Mouse (Mus musculus) hindbrain, embryonic 10.5 days (tissue): ENCODE measurements around the gene Nop53. TPM values are rescaled to one million over a fixed set of nuclear protein-coding genes. Genes with fewer than 3 reads are reported as not detected.
A peak's percentile ranks its signal among the peaks of the same experiment; 100 is the strongest.

Experiments
- DNase-seq: peaks from one replicate; pipeline ENCODE4 v3.0.0-alpha.2; 2017; ENCODE audit warnings: low spot score
- H3K27ac ChIP-seq: fragments of 300-500 bp; sonication (generic); 2 replicates; pipeline ENCODE4 v1.5.1; 2016; ENCODE audit warnings: mild to moderate bottlenecking, moderate library complexity
- H3K27me3 ChIP-seq: fragments of 300-500 bp; sonication (generic); 2 replicates; pipeline ENCODE4 v1.6.1; 2016; ENCODE audit warnings: mild to moderate bottlenecking; ENCODE audit not compliant: poor library complexity, insufficient read depth, severe bottlenecking
- H3K36me3 ChIP-seq: fragments of 300-500 bp; sonication (generic); 2 replicates; pipeline ENCODE4 v1.6.1; 2016; ENCODE audit warnings: mild to moderate bottlenecking, moderate library complexity
- H3K4me1 ChIP-seq: fragments of 300-500 bp; sonication (generic); replicated peaks from 2 replicates; pipeline ENCODE4 v1.6.1; 2016; ENCODE audit warnings: mild to moderate bottlenecking
- H3K4me3 ChIP-seq: fragments of 300-500 bp; sonication (generic); 2 replicates; pipeline ENCODE4 v1.5.1; 2016; ENCODE audit warnings: mild to moderate bottlenecking, moderate library complexity
- H3K9me3 ChIP-seq: fragments of 300-500 bp; sonication (generic); 2 replicates; pipeline ENCODE4 v1.6.1; 2016; ENCODE audit warnings: mild to moderate bottlenecking, moderate library complexity
- WGBS: fragments of 180-500 bp; shearing (Covaris S2); methylation state at CpG from one replicate; pipeline ENCODE4 v1.1.7; 2016; 5-methylcytosine and 5-hydroxymethylcytosine counted together
- polyA plus RNA-seq: library from polyadenylated mRNA; unstranded; fragments of >200 nt; fragmentation: Nextera tagmentation; extraction: Ambion mirVana; gene quantifications from 2 replicates; pipeline ENCODE4 v1.2.1, GENCODE M21; 2016

The Nop53 gene
- polyA plus RNA-seq = 170 and 182 TPM in 2 replicates

DNA sequence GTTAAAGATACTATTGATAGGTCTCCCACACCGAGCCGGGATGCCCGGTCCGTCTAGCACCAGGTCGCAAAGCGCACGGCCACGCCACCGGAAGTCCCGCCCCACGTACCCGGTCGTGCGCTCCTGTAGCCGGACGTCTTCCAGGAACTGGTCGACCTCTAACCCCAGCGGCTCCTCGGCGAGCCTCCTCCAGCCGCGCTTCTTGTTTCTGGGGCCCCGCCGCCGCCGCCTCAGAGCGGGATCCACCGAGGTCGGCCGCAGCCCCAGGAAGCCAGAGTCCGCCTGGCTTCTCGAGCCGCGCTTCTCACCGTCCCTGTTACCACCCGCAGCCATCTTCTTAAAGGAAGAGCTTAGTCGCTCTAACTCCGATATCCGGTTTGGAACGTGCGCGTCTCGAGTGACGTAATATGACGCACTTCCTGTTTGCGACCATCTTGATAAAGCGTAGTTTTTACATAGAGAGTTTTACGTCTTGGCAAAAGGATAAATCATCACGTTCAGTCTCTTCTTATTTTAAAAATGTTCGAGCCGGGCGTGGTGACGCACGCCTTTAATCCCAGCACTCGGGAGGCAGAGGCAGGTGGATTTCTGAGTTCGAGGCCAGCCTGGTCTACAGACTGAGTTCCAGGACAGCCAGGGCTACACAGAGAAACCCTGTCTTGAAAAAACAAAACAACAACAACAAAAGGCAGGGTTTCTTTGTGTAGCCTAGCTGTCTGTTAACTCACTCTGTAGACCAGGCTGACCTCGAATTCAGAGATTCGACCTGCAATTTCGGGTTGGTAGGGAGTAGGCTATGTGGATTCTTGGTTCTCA, at the start of gene Nop53:
Nop53 (minus strand) TSS at position 354 of the 816 bp plus-strand sequence.
- Histone ChIP-seq H3K4me3 (peak within 1 kb of the TSS; percentile 78), H3K27me3 (peaks cover 10% of the 10 kb centered on the region; the same call in 1 of the 2 replicates), H3K4me1 (peaks cover 30% of the 10 kb centered on the region), H3K27ac (peak within 1 kb of the TSS; percentile 99), H3K36me3 (peaks cover 44% of the 10 kb centered on the region), H3K9me3 (no peaks in the 10 kb centered on the region)
- peak; percentile 95 for DNase-seq
- 2% methylated on average over 59 of the region's 59 CpGs for WGBS

DNA sequence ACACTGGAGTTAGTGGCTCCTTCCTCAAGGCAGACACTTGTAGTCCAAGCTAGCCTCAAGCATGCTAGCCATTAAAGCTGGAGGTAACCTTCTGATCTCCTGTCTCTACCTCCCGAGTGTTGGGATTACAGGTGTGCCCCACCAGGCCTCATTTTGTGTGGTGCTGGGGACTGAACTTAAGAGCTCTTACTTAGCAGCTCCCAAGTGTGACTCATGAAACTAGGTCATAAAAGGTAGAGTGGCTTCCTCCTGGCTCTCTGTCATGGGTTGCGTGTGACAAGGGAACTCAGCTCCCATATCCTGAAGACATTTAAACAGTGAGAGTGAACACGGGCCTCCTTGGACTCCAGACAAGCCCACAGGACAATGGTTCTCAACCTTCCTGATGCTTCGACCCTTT, 47.9 kb upstream of the Nop53 start:
- no peak for DNase-seq
- Histone ChIP-seq H3K9me3 (no peaks in the 10 kb centered on the region), H3K4me3 (no peak overlapping the region), H3K27me3 (no peaks in the 10 kb centered on the region), H3K36me3 (peaks cover 96% of the 10 kb centered on the region), H3K27ac (no peak overlapping the region), H3K4me1 (no peaks in the 10 kb centered on the region)
- WGBS = 95% methylated on average over 4 of the region's 4 CpGs

DNA sequence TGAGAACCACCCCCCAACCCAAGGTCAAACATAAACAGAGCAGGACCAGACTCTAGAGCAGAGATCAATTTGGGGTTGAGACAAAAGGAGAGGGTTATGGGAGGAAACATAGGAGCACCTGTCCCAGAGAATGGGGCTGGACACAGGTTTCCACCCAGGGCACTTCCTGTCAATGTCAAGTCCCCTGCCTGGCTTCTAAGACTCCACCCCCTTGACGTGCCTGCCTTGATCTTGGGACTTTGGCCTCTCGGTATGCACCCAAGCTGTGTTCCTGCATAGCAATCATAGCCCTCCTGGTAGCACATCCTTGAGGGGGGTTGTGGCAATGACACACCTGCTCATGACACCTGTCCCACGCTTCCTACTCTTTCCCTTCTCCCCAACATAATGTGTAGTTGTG, 47.3 kb upstream of the Nop53 start:
- H3K36me3 ChIP-seq = peaks cover 100% of the 10 kb centered on the region
- 88% methylated on average over 3 of the region's 3 CpGs for WGBS
- H3K27ac ChIP-seq = no peak overlapping the region
- H3K4me1 ChIP-seq = no peaks in the 10 kb centered on the region
- DNase-seq = no peak
- no peaks in the 10 kb centered on the region for H3K27me3 ChIP-seq
- no peaks in the 10 kb centered on the region for H3K9me3 ChIP-seq
- H3K4me3 ChIP-seq = no peak overlapping the region

DNA sequence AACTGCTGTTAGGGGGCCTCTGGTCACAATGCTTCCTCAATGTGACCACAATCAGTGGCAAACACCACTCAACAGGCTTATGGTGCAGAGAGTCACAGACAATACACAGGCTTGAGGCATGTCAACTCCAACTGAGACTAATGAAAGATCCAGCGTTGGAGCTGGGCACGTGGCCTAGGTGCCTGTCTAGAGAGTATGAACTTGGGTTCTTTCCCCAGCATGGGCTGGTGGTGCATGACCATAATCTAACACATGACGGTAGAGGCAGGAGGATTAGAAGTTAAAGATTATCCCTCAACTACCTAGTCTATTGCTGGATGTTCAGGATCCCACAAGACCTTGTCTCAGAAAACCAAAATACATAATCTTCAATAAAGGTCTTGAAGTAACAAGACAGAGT, 45.9 kb upstream of the Nop53 start:
- no peak for DNase-seq
- H3K4me3 ChIP-seq = no peak overlapping the region
- H3K36me3 ChIP-seq = peaks cover 100% of the 10 kb centered on the region
- no peaks in the 10 kb centered on the region for H3K4me1 ChIP-seq
- no peaks in the 10 kb centered on the region; the same call in 1 of the 2 replicates for H3K9me3 ChIP-seq
- no peak overlapping the region for H3K27ac ChIP-seq
- H3K27me3 ChIP-seq = no peaks in the 10 kb centered on the region
- WGBS = 92% methylated on average over 3 of the region's 3 CpGs

DNA sequence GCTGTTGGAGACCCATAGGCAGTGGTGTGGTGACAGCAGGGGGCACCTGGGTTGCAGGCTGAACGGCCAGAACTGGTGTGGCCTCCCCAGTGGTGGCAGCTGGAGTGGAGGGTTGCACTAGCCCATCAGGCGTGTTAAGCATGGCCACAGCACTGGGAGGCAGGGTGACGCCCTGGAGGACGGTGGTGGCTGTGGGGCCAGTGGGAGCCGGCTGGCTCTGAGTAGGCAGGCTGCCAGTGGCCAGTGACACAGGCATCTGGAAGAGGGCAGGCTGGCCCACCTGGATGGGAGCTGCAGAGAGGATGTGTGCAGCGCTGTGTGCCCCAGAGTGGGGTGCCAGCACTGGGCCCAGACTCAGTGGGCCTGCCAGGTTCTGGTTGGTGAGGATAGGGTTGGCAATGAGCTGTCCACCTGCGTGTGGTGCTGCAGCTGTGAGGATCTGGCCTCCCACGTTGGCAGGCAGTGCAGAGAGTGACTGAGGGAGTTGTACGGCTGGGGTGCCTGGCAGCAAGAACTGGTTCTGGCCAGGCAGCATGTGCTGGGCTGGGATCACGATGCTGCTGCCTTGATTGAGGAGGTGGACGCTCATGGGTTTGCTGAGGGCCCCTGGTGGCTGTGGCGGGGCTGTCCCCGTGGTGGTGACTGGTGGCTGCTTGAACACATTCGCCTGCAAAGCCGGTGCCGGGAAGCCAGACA, 41.9 kb upstream of the Nop53 start:
- Histone ChIP-seq H3K4me1 (no peaks in the 10 kb centered on the region), H3K27me3 (no peaks in the 10 kb centered on the region), H3K36me3 (peaks cover 90% of the 10 kb centered on the region), H3K4me3 (no peak overlapping the region), H3K27ac (no peak overlapping the region), H3K9me3 (no peaks in the 10 kb centered on the region; the same call in 1 of the 2 replicates)
- no peak for DNase-seq
- 91% methylated on average over 16 of the region's 16 CpGs for WGBS

DNA sequence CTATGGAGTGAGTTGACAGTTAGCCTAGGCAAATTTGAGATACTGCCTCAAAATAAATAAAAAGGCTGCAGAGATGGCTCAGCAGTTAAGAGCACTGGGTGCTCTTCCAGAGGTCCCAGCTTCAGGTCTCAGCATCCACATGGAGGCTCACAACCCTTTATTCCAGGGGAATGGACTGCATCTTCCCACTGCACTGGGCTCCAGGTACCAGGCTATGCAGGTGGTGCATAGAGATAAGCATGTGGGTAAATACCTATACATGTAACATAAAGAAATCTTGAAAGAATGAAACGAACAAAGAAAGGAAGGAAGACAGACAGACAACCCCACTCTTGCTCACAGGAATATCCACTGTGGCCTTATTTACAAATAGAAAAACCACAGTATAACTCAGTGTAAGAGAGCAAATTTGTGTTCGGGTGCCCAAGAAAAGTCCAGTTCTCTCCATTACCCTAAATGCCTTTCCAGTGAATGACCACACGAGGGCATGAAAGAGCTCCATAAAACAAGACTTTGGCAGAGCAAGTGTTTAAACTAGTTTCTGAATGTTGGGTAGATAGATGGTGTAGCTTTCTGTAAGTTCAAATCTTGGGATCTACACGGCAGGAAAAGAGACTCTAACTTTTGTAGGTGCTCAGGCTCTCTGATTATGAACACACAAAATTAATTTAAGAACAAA, 37.0 kb upstream of the Nop53 start:
- Histone ChIP-seq H3K4me1 (no peaks in the 10 kb centered on the region), H3K27me3 (no peaks in the 10 kb centered on the region), H3K36me3 (peaks cover 90% of the 10 kb centered on the region), H3K27ac (no peak overlapping the region), H3K9me3 (peaks cover 8% of the 10 kb centered on the region; the same call in 1 of the 2 replicates), H3K4me3 (no peak overlapping the region)
- DNase-seq = no peak
- 56% methylated on average over 4 of the region's 4 CpGs for WGBS

DNA sequence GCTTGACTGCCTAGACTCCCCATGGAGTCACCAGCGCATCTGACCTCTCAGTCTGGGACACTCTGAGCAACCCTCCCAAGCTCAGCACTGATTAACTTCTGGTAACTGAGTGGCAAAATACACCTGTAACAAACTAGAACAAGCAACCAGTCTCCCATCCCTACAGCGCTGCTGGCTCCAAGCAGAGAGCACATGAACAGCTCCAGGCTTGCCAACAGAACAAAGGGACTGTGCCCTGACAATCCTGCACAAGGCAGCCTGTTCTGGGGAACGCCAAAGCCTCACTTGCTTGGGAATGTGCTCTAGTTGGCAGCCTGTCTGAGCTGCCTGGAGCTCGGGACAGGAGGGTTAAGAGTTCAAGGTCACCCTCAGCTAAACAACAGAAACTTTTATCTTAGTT, 35.7 kb upstream of the Nop53 start:
- Histone ChIP-seq H3K4me3 (no peak overlapping the region), H3K27me3 (no peaks in the 10 kb centered on the region), H3K27ac (no peak overlapping the region), H3K36me3 (peaks cover 90% of the 10 kb centered on the region), H3K4me1 (no peaks in the 10 kb centered on the region), H3K9me3 (peaks cover 8% of the 10 kb centered on the region; the same call in 1 of the 2 replicates)
- WGBS = 85% methylated on average over 4 of the region's 4 CpGs
- no peak for DNase-seq

DNA sequence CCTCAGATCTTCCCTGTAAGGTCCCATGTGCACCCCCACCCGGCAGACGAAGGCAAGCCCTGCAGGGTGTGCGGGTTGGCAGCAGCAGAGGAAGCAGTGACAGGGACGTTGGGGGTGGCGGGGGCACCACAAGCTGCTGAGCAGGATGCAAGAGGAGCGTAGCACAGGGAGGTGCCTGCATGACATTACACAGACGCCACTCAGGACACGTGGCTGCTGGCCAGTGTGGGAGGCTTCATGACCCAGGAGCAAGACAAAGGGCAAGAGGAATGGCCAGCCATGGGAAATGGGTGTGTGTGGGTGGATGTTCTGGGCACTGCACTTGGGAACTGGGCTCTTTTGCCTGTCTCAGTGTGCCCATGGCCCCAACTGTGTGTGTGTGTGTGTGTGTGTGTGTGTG, 34.4 kb upstream of the Nop53 start:
- Histone ChIP-seq H3K4me1 (no peaks in the 10 kb centered on the region), H3K4me3 (no peak overlapping the region), H3K27me3 (no peaks in the 10 kb centered on the region), H3K36me3 (peaks cover 88% of the 10 kb centered on the region), H3K27ac (no peak overlapping the region), H3K9me3 (peaks cover 8% of the 10 kb centered on the region; the same call in 1 of the 2 replicates)
- DNase-seq = no peak
- WGBS = 90% methylated on average over 8 of the region's 8 CpGs

DNA sequence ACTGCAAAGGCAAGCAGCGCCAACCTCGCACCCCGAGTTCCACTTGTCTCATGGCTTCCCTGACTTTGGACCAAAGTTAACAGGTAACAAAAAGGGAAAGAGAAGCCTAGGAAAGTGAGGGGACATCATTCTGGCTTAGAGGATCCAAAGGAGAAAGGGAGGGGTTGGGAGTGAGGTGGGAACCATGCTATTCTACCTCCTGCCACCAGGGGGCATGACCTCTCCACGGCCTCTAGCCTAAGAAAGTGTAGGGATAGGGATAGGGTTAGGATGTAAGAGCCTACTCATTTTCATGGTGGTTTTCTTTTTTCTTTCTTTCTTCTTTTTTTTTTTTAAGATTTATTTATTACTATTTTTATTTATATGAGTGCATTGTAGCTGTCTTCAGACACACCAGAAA, 30.0 kb upstream of the Nop53 start:
- no peak overlapping the region for H3K4me3 ChIP-seq
- peaks cover 98% of the 10 kb centered on the region for H3K36me3 ChIP-seq
- 75% methylated on average over 4 of the region's 4 CpGs for WGBS
- no peaks in the 10 kb centered on the region for H3K27me3 ChIP-seq
- no peak overlapping the region for H3K27ac ChIP-seq
- no peaks in the 10 kb centered on the region for H3K4me1 ChIP-seq
- DNase-seq = peak; percentile 43
- peaks cover 8% of the 10 kb centered on the region; the same call in 1 of the 2 replicates for H3K9me3 ChIP-seq

DNA sequence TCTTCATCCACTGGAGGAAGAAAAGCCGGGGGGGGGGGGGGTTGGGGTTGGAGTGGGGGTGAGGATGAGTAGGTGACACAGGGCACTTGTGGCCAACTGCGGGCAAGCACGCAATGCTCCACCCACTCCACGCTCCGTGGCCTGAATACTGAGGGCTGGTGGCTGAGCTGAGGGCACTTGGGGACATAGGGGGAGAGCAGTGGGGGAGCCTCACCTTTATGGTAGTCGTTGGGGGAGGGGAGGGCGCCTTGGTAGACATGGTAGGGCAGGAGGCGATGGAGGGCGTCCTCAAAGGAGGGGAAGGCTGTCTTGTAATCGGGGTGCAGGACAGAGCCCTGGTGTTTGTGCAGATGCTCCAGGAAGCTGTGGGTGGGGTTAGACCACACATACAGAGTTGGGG, 29.6 kb upstream of the Nop53 start:
- no peaks in the 10 kb centered on the region for H3K4me1 ChIP-seq
- no peak overlapping the region for H3K4me3 ChIP-seq
- 96% methylated on average over 10 of the region's 10 CpGs for WGBS
- H3K27me3 ChIP-seq = no peaks in the 10 kb centered on the region
- peaks cover 97% of the 10 kb centered on the region for H3K36me3 ChIP-seq
- no peak for DNase-seq
- H3K27ac ChIP-seq = no peak overlapping the region
- peaks cover 8% of the 10 kb centered on the region; the same call in 1 of the 2 replicates for H3K9me3 ChIP-seq

DNA sequence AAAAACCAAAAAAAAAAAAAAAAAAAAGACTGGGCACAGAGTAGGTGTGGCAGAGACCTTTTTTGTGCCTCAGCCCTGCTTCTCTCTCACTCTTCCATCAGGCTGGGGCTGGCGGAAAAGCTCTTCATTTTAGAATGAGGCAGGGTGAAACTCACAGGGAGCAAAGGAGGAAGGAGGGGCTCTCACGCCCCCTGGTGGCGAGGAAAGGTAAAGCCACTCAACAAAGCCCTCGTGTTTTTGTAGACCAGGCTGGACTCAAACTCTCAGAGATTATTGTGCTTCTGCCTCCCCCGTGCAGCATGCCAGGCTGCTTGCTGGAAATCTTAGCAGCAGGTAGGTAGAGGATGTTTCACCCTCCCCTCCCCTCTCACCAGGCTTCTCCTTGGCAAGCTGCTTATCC, 28.8 kb upstream of the Nop53 start:
- Histone ChIP-seq H3K27me3 (no peaks in the 10 kb centered on the region), H3K4me3 (no peak overlapping the region), H3K9me3 (peaks cover 5% of the 10 kb centered on the region; the same call in 1 of the 2 replicates), H3K36me3 (peaks cover 96% of the 10 kb centered on the region), H3K4me1 (no peaks in the 10 kb centered on the region), H3K27ac (no peak overlapping the region)
- WGBS = 55% methylated on average over 5 of the region's 5 CpGs
- peak; percentile 40 for DNase-seq

DNA sequence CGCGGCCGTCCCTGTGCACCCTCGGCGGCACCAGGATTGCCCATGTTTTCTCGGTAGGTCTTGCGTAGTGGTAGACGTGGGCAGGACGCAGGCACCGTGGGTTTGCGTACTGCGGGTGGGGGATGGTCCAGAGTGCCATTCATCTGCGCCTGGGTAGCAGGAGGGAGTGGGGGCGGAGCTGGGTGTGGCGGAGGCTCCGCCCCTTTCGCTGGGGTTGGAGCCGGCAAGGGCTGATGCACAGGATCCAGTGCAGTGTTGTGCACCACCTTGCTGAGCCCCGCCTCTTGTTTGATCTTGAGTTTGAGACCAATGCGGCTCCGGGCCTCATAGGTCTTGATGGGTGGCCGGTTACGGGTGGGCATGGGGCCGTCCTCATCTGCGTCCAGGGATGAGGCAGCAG, 26.4 kb upstream of the Nop53 start:
- Histone ChIP-seq H3K27ac (no peak overlapping the region), H3K36me3 (peaks cover 72% of the 10 kb centered on the region), H3K27me3 (no peaks in the 10 kb centered on the region), H3K9me3 (0 out of 2 replicates have a peak, but pooled peaks cover 2% of the 10 kb centered on the region), H3K4me1 (peaks cover 3% of the 10 kb centered on the region; the same call in 1 of the 2 replicates), H3K4me3 (no peak overlapping the region)
- no peak for DNase-seq
- WGBS = 65% methylated on average over 25 of the region's 25 CpGs
